Mouse (Mus musculus): ENCODE measurements around the gene Rbpj. TPM values are rescaled to one million over a fixed set of nuclear protein-coding genes. Genes with fewer than 3 reads are reported as not detected.
A peak's percentile ranks its signal among the peaks of the same experiment; 100 is the strongest.

The Rbpj gene
- polyA plus RNA-seq, 1 experiment from 2014 or later: 28.1 TPM

DNA sequence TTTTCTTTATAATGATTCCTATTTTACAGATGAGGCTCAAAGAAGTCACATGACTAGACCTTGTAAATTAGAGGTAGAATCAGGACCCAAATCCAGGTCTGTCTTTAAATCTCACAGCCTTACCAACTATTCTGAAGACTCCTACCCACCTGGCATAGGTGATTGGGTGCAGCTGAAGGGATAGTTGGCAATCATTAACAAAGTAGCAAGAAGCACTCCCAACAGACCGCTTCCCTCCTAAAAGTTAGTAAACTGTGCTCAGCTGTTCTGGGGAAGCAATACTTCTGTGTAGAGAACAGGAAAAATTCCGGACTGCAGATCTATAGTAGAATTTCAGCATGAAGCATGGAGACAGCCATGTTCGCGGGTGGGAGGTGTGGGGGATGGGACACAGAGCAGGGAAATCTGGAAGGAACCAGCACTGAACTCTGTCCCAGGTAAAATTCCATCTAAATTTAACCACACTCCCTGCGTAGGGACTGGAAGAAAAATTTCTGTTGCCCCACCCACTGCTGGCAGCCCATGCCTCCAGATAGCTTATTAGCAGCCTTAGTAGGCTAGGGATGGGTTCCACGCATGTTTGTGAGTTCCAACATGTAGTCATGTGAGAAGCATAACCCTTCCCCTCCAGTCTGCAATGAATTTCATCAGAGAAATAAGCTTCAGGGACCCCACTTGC, 3.3 kb downstream of the Rbpj start:
- no peak for DNase-seq (ENCODE audit: low spot score)

DNA sequence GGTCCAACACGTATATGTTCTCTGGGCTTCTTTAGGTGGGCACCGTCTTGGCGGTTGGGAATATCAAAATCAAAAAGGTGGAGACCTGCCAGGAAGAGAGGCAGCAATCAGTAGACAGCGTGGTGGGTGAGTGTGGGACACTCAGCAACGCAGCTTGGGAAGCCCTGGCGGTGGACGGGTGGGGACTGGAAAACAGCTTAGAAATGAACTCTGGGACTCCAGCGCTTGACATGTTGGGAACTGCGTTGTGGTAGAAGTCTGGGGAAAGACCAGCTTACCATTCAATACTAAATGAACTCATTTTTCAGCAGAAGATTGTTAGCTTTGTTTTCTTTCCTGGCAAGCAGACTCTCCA, 3.8 kb downstream of the Rbpj start:
- DNase-seq (ENCODE audit: low spot score): no peak

DNA sequence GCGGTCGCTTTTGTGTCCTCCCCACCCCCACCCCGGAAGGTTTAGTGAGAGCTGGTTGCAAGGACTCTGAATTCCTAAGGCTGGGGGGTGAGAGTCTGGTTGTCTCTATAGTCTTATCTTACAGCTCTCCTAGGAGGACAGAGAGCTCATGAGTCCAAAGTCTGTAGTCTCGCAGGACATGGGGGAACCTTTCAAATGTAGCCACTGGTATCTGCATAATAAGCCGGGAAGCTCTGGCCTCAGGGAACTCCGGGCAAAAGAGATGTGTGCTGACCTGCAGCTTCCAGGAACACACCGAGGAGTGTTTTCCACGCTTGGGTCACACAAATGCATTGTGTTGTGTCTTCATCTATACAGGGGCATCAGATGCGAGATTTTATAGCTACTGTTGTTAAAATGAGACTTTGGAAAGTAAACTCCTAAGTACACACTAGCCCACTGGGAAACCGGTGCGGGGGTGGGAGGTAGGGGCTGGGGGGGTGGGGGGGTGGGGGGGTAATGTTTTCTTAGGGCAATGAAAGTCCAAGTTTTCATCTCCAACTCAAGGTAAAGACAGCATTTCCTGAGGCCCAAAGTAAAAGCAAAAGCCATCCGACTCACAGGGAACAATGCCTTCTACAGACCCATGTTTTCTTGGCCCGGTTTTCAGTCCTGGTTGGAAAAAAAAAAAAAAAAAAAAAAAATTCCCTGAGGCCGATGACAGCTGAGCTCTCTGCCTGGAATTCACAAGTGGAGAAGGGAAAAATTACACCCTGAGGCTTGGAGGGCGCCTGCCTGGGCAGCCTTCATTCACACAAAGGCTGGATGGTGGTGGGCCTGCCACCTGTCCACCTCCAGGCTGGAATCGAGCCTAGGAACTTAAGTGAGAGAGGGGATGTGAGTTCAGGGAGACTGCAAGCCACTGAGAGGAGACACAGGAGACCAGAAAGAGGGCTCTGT, 4.5 kb downstream of the Rbpj start:
- DNase-seq (ENCODE audit: low spot score): no peak

DNA sequence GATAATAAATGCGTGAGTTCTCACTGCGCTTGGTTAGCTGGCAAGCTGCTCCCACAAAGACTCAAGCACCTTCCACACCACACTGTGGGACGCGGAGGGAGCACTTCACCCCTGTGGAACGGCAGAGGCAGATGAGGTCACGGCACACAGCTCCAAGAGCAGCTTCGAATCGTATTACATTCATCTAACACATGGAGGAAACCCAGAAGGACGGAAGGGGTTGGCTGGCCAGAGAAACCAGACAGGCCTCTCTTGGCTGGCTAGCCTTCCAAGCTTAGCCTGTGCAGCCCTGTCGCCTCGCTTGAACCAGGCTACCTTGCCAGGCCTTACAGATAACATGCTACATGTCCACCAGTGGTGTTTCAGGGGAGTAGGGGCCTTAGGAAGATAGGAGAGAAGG, 6.5 kb downstream of the Rbpj start:
- no peak for DNase-seq (ENCODE audit: low spot score)

DNA sequence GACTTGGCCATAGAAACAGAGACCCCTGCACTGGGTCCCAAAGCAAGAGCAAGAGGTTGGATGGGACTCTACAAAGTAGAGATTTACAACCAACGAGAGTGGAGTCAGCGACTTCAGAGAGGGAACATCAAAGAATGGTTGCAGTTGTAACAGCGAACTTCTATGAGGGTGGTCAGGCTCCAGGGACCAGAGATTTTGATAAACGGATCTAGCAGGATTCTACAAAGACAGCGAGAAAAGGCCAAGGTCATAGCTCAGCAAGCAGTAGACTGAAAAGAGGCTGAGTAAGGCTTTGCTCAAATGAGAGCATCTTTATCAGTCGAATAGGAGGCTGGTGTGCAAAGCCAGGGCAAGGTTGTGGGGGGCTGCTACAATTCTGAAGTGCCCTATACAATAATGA, 13.2 kb downstream of the Rbpj start:
- no peak for DNase-seq (ENCODE audit: low spot score)

DNA sequence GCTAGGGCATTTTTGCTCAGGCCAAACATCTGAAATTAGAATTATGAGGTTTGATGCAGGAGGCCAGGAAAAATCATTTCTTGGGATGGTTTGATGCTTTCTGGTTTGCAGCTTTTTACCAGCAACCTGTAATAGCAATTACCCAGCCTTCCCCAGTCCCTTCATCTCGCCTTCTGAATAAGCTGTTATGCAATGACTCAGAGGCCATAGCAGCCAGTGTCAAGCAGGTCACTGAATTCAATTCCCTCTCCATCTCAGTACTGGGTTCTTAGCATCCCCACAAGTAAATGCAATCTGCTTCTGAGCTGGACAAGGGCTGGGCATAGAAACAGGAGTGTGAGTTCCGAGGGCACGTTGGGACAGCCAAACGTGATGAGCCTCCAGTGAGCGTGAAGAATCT, 13.9 kb downstream of the Rbpj start:
- DNase-seq (ENCODE audit: low spot score): no peak

DNA sequence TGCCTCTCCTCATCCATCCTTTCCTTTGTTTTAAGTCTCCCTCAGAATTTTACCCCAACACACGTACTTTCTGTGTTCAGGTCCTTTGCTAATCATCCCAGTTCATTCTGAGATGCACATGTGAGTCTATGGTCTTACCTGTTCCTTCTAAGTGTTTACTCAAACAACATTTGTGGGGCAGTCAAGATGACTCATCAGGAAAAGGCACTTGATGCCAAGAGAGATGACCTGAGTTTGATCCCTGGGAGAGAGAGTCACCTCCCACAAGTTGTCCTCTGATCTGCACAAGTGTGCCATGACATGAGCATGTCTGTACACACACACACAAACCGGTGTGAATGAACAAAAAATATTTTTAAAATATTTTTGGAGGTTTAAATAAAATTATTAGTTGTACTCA, 15.1 kb downstream of the Rbpj start:
- no peak for DNase-seq (ENCODE audit: low spot score)

DNA sequence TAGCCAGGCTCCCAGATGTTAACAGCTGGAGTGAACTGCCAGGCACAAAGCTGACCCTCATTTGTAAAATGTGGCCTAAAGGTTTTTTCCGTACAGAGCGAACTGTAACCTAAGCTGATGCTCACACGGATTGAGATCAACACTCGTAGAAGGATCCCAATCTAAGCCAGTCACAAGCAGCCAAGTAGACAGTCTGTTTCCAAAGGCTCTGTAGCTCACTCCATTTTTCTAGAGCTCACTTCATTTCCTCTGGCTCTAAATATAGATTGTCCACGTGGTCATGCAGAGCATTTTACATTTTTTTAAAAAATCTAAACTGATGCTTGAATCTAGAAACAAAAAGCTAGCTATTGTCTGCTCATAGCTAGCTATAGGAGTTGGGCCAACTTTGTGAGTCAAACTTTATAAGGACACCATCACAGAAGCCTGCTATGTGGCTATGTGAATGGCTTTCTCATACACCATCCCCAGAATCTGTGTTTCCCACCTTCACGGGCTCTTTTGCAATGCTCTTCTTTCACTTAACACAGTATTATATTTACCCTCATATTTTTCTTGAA, 19.2 kb downstream of the Rbpj start:
- DNase-seq (ENCODE audit: low spot score): no peak

DNA sequence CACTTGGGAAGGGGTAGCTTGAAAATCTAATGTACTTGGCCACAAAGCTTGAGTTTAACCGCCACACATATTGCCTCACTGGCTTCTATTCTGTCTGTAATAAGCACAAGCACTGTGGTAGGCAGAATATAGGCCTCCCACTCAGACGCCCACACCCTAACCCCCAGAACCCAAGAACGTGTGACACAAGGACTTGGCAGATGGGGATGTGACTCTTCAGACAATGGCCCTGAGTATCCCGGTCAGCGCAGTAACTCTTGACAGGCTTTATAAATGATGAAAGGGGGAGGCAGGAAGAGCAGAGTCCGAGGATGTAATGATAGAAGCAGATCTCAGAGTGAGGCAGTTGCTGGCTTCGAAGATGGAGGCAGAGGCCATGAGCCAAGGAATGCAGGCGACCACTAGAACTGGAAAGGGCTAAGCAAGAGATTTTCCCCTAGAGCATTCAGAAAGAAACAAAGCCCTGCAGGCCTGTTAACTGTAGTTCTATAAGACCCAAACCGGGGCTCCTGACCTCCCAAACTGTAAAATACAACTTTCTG, 20.1 kb downstream of the Rbpj start:
- DNase-seq (ENCODE audit: low spot score): no peak

DNA sequence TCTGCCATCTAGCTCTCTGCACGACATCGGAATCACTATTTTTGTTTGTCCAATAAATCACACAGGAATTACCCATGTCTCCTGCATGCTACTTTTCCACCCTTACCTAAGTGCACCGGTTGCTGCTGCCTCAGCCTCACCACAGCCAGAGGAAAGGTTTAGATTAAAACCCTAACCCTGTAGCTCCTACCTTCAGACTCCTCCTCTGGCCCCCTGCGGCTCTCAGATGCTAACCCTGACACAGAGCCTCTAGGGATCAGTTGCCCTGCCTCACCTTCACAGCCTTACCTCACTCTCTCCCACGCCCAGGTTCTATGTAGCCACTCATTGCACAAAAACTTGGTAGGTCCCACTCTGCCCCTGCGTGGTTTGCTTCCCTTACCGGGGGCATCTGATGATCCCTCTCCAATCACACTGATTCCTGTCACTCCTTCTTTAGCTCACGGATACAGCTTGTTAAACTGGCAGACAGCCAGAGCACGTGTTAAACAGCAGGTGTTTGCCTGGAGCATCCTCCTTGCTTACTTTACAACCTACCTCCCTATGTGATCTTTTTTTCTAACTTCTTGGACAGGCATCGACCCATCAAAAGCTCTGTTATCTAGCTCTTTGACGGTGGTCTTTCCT, 21.1 kb downstream of the Rbpj start:
- no peak for DNase-seq (ENCODE audit: low spot score)

DNA sequence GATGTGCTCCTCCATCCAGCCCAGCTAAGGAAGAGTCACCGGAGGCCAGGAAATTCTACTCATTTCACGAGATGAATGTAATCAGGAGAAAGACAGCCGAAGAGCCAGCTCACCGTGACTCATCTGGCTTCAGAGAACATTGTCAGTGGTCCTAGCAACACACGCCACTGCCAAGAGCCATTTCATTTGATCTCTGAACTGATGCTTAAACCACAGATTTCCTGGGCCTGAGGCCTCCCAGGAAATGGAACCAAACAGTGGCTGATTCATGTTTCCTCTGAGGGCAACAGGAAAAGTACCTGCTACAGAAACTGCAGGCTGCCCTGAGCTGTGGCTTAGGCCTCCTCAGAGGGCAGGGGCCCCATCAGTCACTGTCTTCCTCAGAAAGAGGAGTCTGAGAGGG, 24.7 kb downstream of the Rbpj start:
- peak; percentile 66 for DNase-seq (ENCODE audit: low spot score)

DNA sequence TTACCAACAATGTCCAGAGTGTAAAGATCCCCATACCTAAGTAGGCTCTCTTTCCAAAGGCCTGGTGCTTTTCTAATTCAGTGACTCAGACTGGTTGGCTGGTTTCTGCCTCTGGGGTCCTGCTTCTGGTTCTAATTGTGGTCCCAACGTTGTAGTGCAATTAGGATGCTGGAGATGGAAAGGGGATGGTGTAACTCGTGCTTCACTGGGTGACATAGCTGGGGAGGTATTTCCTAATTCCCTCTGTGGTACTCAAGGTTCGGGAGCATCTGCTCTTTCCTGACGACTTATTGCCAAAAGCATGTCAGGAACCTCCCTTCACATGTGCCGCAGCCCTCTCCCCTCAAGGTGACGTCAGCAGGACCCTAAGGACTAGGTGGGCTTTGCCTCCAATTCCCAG, 27.8 kb downstream of the Rbpj start:
- no peak for DNase-seq (ENCODE audit: low spot score)

DNA sequence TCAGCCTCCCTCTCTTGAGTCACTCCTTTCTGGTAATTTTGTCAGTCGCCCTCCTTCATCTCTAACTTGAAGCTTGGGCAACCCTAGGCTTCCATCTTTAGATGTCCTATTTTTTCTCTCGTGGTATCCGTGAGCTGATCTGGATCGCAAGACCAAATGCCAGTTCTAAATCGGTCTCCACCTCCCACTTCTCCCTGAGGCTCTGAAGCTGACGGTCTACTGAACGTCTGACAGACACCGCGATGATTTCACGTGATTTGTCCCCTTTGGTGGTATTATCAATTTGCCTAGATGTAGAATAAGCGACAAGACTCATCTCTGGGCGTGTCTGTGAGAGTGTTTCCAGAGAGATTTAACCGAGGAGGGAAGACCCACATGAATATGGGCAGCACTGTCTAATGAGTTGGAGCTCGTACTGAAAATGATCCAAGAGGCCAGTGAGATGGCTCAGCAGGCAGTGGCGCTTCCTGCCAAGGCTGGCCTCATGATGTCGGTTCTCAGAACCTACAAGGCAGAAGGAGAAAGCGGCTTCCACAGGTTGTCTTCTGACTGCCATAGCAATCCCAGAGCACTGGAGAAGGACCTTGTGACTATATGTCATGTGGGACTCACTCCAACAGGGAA, 28.7 kb downstream of the Rbpj start:
- no peak for DNase-seq (ENCODE audit: low spot score)

DNA sequence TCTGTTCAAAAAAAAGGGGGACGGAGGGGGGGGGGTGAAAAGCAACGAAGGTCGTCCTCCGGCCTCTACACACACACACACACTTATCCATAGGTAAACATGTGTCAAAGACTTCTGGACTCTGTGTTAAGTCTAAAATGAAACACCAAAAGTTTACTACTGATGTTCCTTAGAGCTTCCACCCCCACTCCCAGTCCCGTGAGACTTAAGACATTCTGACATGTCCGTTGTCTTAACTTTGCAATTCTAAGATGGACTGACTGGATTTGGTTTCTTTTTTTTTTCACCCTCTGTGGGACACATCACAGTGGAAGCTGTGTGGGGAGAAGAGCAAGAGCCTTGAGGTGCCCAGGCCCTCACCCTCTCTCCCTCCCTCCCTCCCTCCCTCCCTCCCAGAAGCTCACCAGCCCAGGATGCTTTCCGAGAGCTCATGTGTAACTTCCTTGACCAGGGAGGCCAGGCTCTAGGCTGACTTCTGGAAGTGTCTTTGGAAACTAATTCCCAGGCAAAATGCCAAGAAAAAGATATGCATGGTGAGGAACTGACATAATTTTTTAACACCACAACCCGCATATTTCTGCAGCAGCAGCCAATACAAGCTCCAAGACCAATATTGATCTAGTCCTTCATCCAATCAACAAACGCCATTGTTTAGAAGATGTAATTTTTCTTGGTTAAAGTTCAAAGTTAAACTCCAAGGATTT, 31.0 kb downstream of the Rbpj start:
- DNase-seq (ENCODE audit: low spot score): no peak

DNA sequence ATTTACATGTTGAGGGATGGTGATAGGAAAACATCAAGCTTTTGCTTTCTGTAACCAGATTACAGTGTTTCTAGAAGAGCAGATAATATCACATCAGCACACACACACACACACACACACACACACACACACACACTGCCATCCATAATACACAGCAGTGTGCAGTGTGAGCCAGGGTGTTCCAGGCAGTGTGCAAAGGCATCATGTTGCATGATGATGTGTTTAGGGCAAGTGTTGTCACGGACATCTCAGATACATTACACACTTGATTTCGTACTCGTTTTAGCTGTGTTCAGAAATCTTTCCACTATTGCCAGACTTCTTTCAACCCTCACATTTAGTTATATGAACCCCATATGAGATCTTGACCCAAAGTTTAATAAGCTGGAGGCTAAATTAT, 33.6 kb downstream of the Rbpj start:
- DNase-seq (ENCODE audit: low spot score): no peak

DNA sequence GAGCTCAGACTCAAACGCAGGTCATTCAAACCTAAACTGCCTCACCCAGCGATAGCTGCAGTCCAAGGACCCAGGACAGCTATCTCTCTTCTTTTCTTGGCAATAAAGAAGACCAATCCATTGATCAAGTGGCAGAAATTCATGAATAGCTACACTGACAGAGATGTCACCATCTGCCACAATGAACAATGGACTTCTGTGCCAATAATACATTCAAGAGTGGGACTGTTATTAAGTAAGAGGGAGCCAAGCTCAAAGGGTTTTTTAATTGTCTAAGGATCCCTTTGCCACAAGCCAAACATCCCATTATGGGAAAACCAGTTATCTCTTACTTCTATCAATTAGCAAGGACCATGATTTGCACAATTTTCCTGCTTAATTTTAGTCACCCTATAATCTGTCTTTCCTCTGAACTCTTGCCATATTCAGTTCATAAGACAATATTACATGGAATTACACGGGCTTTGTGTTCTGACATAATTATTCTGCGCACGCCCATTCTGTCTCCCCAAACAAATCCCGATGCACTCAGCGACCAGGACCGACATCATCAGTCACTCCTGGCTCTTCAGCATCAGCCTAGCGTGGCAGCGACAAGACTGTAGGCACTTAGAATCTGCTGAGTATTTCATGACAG, 34.7 kb downstream of the Rbpj start:
- no peak for DNase-seq (ENCODE audit: low spot score)

DNA sequence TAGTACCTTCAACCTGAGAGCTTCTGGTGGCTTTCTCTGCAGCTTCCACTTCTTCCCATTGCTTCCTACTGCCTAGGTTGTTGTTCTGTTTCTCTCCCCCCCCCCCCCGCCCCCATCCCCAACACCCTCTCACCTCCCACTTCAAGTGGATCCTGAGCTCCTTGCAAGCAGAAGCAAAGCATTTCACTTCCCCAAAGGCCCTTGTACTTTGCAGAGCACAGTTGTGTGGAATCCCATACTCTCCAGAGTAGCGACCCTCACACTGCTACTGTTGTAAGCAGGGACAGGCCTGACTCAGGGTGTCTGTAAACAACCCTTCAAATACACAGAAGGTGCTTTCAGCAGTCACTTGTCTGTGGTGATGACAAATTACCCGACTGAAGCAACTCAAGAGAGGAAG, 37.3 kb downstream of the Rbpj start:
- no peak for DNase-seq (ENCODE audit: low spot score)

DNA sequence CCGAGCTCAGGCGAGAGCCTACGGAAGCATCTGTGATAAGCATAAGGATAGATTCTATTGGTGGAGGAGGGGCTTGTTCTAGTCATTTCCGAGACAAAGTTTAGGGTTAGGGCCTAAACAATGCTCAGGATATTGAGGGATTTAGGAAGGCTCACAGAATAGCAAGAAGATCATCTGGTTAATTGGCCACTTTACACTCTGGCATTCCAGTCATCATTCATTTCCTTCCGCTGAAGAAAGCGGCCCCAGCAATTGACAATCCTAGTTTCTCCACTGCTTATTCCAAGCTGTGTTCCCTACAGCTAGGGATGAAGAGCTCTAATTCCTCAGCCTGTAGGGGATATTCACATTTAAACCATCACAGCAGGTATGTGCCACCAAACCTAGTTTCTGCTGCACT, 39.8 kb downstream of the Rbpj start:
- DNase-seq (ENCODE audit: low spot score): no peak

DNA sequence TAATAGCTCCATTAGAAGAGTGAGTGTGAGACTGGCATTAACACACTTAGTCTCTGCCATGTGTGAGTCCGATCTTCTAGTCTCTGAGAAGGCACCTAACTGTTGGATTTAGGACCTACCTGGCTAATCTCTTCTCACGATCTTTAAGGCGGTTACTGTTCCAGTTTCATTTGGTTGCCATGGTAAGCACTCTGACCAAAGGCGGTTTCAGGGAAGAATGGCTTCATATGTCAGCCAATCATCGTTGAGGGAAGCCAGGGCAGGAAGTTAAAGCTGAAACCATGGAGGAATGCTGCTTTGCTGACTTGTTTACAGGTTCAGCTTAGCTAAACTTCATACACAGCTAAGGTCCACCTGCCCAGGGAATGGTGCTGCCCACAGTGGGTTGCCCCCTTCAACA, 41.4 kb downstream of the Rbpj start:
- DNase-seq (ENCODE audit: low spot score): no peak

DNA sequence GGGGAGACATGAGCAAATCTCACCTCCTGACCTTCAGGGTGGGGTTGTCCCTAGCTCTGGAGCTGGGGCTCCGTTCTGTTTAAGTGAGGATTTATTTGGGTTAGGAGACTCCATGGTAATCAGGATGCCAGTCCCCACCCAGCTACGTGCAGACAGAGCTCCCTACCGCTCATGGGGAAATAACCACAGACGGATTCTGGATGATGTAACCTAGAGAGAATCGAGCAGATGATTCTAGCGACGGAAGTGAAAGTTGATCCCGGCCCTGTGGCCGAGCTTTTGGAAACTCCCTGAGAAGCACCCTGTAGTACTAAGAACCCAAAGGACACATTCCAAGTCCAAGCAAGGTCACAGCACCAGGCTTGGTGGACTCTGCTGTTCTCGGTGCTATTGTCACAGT, 43.5 kb downstream of the Rbpj start:
- DNase-seq (ENCODE audit: low spot score): no peak
